Mouse (Mus musculus) embryonic facial prominence, embryonic 11.5 days (tissue): ENCODE data around the gene Timm44. TPM values are rescaled to one million over a fixed set of nuclear protein-coding genes. Genes with fewer than 3 reads are reported as not detected.

ENCODE experiments used
- ATAC-seq: fragments of 200-750 bp; cut with Nextera tagmentation; replicated peaks from 2 replicates; pipeline ENCODE4 v1.8.0; 2017; ENCODE audit warnings: low read depth; ENCODE audit not compliant: insufficient number of reproducible peaks, low FRiP score, low TSS enrichment
- DNase-seq: peaks from one replicate; pipeline ENCODE4 v3.0.0-alpha.2; 2015; ENCODE audit warnings: low spot score
- H3K27ac ChIP-seq: fragments of 300-500 bp; sonication (generic); replicated peaks from 2 replicates; pipeline ENCODE4 v1.5.1; 2014; ENCODE audit warnings: mild to moderate bottlenecking, low read depth, low read length, control low read depth
- H3K27me3 ChIP-seq: fragments of 300-500 bp; sonication (generic); 2 replicates; pipeline ENCODE4 v1.6.1; 2014; ENCODE audit warnings: mild to moderate bottlenecking, low read length, moderate library complexity, mixed read lengths; ENCODE audit not compliant: control insufficient read depth, insufficient read depth
- H3K36me3 ChIP-seq: fragments of 300-500 bp; sonication (generic); replicated peaks from 2 replicates; pipeline ENCODE4 v1.6.1; 2014; ENCODE audit warnings: low read depth, mild to moderate bottlenecking, low read length, moderate library complexity, mixed read lengths; ENCODE audit not compliant: control insufficient read depth, insufficient read depth
- H3K4me1 ChIP-seq: fragments of 300-500 bp; sonication (generic); 2 replicates; pipeline ENCODE4 v1.6.1; 2014; ENCODE audit warnings: low read length, mixed read lengths; ENCODE audit not compliant: control insufficient read depth, insufficient read depth
- H3K4me2 ChIP-seq: fragments of 300-500 bp; sonication (generic); 2 replicates; pipeline ENCODE4 v1.6.1; 2014; ENCODE audit warnings: low read depth, mild to moderate bottlenecking, control low read depth, low read length, moderate library complexity
- H3K4me3 ChIP-seq: fragments of 300-500 bp; sonication (generic); 2 replicates; pipeline ENCODE4 v1.5.1; 2014; ENCODE audit warnings: low read depth, low read length, control low read depth
- H3K9ac ChIP-seq: fragments of 300-500 bp; sonication (generic); replicated peaks from 2 replicates; pipeline ENCODE4 v1.6.1; 2014; ENCODE audit warnings: mild to moderate bottlenecking, control low read depth, low read length
- H3K9me3 ChIP-seq: fragments of 300-500 bp; sonication (generic); replicated peaks from 2 replicates; pipeline ENCODE4 v1.6.1; 2016; ENCODE audit warnings: mild to moderate bottlenecking, low read length, inconsistent platforms, mixed read lengths; ENCODE audit not compliant: control insufficient read depth
- WGBS: fragments of 180-500 bp; shearing (Covaris S2); extraction: QIAGEN DNeasy Blood & Tissue Kit; methylation state at CpG from one replicate; pipeline ENCODE4 v1.1.7; 2014; 5-methylcytosine and 5-hydroxymethylcytosine counted together
- polyA plus RNA-seq: library from polyadenylated mRNA; unstranded; fragments of >200 nt; fragmentation: Nextera tagmentation; extraction: Ambion mirVana; gene quantifications from 2 replicates; pipeline ENCODE4 v1.2.1, GENCODE M21; 2014

Timm44 gene
- polyA plus RNA-seq, 1 experiment from 2014 or later: 74.3 TPM

DNA sequence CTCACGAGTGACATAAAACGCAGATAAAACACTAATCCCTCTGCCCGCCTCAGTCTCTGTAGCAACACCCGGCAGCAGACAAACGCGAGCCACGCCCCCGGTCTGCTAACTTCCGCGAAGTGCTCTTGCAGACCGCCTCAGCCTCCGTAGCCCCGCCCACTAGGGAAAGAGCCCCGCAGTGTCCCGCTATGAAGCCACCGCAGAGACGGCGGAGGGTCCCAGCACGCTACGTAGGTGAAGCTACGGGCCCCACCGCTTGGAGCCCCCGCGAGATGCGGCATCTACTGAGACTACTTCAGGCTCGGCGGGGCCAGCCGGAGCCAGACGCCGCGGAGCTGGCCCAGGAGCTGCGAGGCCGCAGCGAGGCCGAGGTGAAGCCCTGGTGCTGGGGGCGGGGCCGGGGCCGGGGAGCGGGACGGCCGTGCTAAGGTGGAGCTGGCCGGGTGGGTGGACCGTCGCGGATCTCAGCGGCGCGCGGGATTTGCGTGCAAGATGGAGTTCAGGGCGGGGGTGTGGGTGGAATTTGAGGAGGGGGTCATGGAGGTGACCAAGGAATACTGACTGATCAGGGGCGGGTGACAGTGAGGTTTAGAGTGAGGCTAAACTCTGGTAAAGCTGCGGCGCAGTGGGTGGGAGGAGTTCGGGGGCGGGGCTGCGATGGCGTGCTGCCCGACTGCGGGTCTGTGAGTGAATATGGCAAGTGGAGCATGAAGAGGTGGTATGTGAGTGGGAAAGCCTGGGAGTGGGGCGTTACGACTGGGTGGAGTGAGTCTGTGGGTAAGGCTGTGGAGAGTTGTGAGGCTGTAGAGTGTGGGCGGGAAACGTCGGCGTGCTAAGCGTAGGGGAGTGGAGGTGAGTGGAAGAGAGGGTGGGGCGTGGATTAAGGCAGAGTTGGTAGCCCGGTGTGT is 22.5 kb downstream of the Timm44 start, which contains the start of gene Snapc2:
Snapc2 (plus strand) TSS at position 147 of the 908 bp plus-strand sequence.
- H3K27ac ChIP-seq: peak within 1 kb of the TSS; percentile 75
- H3K4me1 ChIP-seq: peaks cover 9% of the 10 kb centered on the region
- H3K4me3 ChIP-seq: peak within 1 kb of the TSS; percentile 83
- peak within 1 kb of the TSS; percentile 74 for H3K4me2 ChIP-seq
- under 1% methylated on average over 69 of the region's 69 CpGs for WGBS
- H3K36me3 ChIP-seq: peaks cover 3% of the 10 kb centered on the region
- DNase-seq: peak; percentile 98
- peak within 1 kb of the TSS; percentile 90 for H3K9ac ChIP-seq
- H3K27me3 ChIP-seq: no peaks in the 10 kb centered on the region
- peak; percentile 82 for ATAC-seq
- no peaks in the 10 kb centered on the region for H3K9me3 ChIP-seq

DNA sequence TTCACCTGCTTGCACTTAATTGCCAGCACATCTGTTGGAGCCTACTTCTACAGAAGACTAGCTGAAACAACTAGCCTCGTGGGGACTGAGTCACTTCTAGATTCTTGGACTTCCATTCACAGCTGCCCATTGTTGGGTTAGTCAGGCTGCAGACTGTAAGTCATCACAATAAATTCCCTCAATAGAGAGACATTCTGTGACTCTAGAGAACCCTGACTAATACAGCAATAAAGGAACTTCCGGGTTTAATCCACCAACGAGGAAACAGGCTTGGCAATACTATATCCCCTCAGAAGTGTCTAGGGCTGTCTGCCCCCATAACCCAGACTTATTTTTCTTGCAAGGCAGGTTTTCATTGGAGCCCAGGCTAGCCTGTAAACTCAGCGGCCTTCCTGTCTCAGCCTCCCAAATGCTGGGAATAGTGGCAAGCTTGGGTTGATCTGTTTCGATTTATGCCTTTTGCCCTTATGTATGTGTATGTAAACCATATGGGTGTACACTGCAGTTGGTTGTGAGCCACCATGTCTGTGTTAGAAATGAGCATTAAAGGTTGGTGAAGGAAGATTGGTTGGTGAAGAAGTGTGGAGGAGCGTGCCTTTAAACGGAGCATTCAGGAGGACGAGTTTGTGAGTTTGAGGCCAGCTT is 23.5 kb downstream of the Timm44 start:
- no peak overlapping the region for H3K27ac ChIP-seq
- no peak for DNase-seq

DNA sequence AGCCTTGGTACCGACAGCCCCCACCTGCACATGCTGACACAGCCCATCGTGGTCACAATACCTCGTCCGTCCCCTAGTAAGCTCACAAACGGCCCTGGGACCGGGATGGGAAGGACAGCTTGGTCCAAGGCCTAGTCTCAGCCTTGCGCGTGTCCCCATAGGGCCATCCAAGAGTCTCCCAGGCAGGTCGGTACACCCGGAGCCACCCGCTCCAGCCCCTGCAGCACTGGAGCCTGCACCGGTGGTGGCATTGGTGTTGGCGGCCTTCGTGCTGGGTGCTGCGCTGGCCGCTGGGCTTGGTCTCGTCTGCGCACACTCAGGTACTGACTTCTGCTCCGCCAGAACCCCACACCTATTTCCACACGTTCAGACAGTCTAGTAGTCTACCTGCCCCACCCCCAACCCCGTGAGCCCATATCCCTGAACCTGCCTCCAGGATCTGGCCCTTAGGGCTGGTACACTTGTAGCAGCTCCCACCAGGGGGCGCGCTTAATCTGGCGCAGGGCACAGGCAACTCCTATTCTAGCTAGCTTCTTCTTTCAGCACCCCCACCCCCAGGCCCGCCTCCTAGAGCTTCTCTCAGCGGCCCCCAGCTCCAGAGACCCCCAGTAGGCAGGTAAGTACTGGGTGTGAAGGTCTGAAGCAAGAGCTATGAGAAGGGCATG is 25.3 kb downstream of the Timm44 start:
- H3K36me3 ChIP-seq: peaks cover 5% of the 10 kb centered on the region; the same call in 1 of the 2 replicates
- H3K9me3 ChIP-seq: no peaks in the 10 kb centered on the region
- no peak overlapping the region for H3K4me3 ChIP-seq
- no peak overlapping the region for H3K27ac ChIP-seq
- ATAC-seq (no peak), DNase-seq (peak; percentile 85)
- H3K4me1 ChIP-seq: peaks cover 9% of the 10 kb centered on the region
- no peaks in the 10 kb centered on the region for H3K27me3 ChIP-seq
- no peak overlapping the region for H3K4me2 ChIP-seq
- H3K9ac ChIP-seq: no peak overlapping the region
- 34% methylated on average over 26 of the region's 26 CpGs for WGBS

More for the DNA sequence above, 23.5 kb downstream of the Timm44 start:
- Histone ChIP-seq H3K4me1 (peaks cover 9% of the 10 kb centered on the region), H3K27me3 (no peaks in the 10 kb centered on the region), H3K36me3 (peaks cover 3% of the 10 kb centered on the region), H3K4me3 (peak overlapping the region; percentile 83), H3K9ac (no peak overlapping the region), H3K9me3 (no peaks in the 10 kb centered on the region), H3K4me2 (peak overlapping the region; percentile 37)
- WGBS: 46% methylated on average over 8 of the region's 8 CpGs
- ATAC-seq: no peak

DNA sequence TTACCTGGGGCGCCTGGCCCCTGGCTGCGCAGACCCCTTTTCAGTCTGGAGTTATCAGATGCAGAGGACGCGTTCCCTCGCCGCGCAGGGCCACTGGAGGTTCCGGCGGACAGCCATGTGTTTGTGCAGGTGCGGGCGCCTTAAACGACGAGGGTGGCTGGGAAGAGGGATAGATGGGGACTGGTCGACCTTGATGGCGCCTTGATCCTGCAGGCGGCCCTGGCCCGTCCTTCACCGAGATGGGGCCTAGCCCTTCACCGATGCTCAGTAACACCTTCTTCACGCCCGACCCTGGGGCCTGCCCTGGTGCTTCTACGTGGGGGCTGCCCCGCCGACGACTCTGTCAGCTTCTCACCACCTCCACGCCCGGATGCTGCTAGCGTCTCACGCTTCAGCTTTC is 26.5 kb downstream of the Timm44 start:
- H3K9ac ChIP-seq: 0 out of 2 replicates have a peak overlapping the region, but pooled peaks have one; percentile 6

DNA sequence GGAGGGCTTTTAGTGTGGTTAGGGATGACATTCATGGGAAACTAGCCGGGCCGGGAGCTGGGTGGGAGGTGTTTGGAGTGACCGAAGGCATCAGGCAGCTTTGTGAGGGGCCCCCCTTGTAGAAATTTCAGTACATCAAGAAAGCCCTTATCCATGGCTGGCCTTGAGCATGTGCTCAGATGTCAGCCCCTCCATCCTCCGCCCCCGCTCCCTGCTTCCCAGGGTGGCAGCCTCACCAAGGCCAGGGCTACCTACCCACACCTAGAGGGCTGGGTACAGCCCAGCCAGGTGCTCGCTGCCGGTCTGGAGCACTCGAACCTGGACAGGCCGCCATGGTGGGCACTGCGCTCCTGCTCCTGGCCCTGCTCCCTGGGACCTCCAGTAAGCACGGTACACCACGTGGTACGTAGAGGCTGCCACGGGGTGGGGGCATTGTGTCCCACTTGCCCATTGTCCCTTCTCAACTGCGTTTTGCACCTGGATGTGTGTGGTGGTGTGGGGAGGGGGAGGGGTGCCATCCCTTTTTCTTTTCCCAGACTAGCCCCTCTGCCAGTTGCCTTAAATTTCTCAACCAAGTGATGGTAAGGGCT is 27.7 kb downstream of the Timm44 start, which contains the start of gene Tgfbr3l:
Tgfbr3l (plus strand) TSS at position 264 of the 590 bp plus-strand sequence.
- Histone ChIP-seq H3K27me3 (no peaks in the 10 kb centered on the region), H3K4me2 (no peak within 1 kb of the TSS), H3K36me3 (peaks cover 6% of the 10 kb centered on the region), H3K4me1 (peaks cover 9% of the 10 kb centered on the region), H3K9me3 (no peaks in the 10 kb centered on the region), H3K27ac (no peak within 1 kb of the TSS; the same call in 1 of the 2 replicates), H3K4me3 (no peak within 1 kb of the TSS), H3K9ac (no peak within 1 kb of the TSS)
- DNase-seq (no peak), ATAC-seq (no peak)
- 73% methylated on average over 13 of the region's 15 CpGs for WGBS

More for the DNA sequence above, 26.5 kb downstream of the Timm44 start:
- WGBS: 13% methylated on average over 29 of the region's 29 CpGs
- ATAC-seq (no peak), DNase-seq (peak; percentile 60)
- Histone ChIP-seq H3K4me2 (no peak overlapping the region), H3K4me3 (no peak overlapping the region), H3K27me3 (no peaks in the 10 kb centered on the region), H3K36me3 (peaks cover 4% of the 10 kb centered on the region), H3K27ac (no peak overlapping the region), H3K9me3 (no peaks in the 10 kb centered on the region), H3K4me1 (peaks cover 9% of the 10 kb centered on the region)

DNA sequence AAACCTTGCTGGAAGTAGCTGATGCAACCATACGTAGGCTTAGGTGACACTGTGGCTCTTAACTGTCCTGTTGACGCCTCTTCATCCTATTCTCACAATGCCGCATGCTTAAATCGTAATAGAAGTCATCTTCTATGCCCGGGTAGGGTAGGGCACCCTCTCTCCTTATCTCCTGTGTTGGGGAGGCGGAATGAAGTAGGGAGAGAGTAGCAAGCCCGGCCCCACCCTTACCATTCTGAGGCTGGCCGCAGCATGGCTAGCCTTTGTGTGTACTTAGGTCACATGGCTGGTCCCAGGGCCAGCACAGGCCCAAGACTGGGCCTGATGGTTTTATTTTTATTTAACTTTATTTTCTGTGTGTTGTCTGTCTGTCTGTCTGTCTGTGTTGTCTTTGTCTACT is 28.5 kb downstream of the Timm44 start:
- Histone ChIP-seq H3K9ac (no peak overlapping the region), H3K4me3 (no peak overlapping the region), H3K27ac (no peak overlapping the region), H3K4me2 (no peak overlapping the region), H3K27me3 (no peaks in the 10 kb centered on the region), H3K36me3 (peaks cover 8% of the 10 kb centered on the region), H3K4me1 (peaks cover 9% of the 10 kb centered on the region), H3K9me3 (no peaks in the 10 kb centered on the region)
- no peak for ATAC-seq
- DNase-seq: no peak
- WGBS: 89% methylated on average over 8 of the region's 8 CpGs

DNA sequence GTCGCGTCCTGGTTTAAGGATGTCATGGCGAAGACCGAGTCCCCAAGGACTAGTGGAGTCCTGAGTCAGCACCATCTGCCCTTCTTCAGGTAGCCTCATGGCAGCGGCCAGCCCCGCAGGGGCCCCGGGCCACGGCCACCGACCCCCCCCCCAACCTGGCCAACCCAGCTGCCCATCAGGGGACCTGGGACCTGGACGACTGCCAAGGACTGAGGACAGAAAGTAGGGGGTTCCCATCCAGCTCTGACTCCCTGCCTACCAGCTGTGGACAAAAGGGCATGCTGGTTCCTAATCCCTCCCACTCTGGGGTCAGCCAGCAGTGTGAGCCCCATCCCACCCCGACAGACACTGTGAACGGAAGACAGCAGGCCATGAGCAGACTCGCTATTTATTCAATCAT is 30.0 kb downstream of the Timm44 start:
- Histone ChIP-seq H3K9ac (no peak overlapping the region), H3K4me2 (no peak overlapping the region), H3K4me1 (peaks cover 9% of the 10 kb centered on the region), H3K9me3 (no peaks in the 10 kb centered on the region), H3K27me3 (no peaks in the 10 kb centered on the region), H3K36me3 (peaks cover 8% of the 10 kb centered on the region), H3K4me3 (no peak overlapping the region), H3K27ac (no peak overlapping the region)
- ATAC-seq (no peak), DNase-seq (no peak)
- 91% methylated on average over 13 of the region's 13 CpGs for WGBS
